Mouse (Mus musculus) liver, embryonic 15.5 days (tissue): ENCODE data around the gene Plekhb1. TPM values are rescaled to one million over a fixed set of nuclear protein-coding genes. Genes with fewer than 3 reads are reported as not detected.

ENCODE experiments used
- ATAC-seq: fragments of 200-750 bp; cut with Nextera tagmentation; 2 replicates; pipeline ENCODE4 v1.8.0; 2017; ENCODE audit warnings: moderate number of reproducible peaks, mild to moderate bottlenecking, moderate library complexity; ENCODE audit not compliant: insufficient read depth
- H3K27ac ChIP-seq: fragments of 300-500 bp; sonication (generic); replicated peaks from 2 replicates; pipeline ENCODE4 v1.5.1; 2015; ENCODE audit warnings: mild to moderate bottlenecking, inconsistent platforms
- H3K27me3 ChIP-seq: fragments of 300-500 bp; sonication (generic); 2 replicates; pipeline ENCODE4 v1.6.1; 2015; ENCODE audit warnings: mild to moderate bottlenecking, inconsistent platforms
- H3K36me3 ChIP-seq: fragments of 300-500 bp; sonication (generic); replicated peaks from 2 replicates; pipeline ENCODE4 v1.6.1; 2015; ENCODE audit warnings: moderate library complexity, mild to moderate bottlenecking, inconsistent platforms
- H3K4me1 ChIP-seq: fragments of 300-500 bp; sonication (generic); replicated peaks from 2 replicates; pipeline ENCODE4 v1.6.1; 2015; ENCODE audit warnings: inconsistent platforms
- H3K4me2 ChIP-seq: fragments of 300-500 bp; sonication (generic); 2 replicates; pipeline ENCODE4 v1.6.1; 2015; ENCODE audit warnings: moderate library complexity, mild to moderate bottlenecking, inconsistent platforms
- H3K4me3 ChIP-seq: fragments of 300-500 bp; sonication (generic); replicated peaks from 2 replicates; pipeline ENCODE4 v1.5.1; 2015; ENCODE audit warnings: mild to moderate bottlenecking, inconsistent platforms
- H3K9ac ChIP-seq: fragments of 300-500 bp; sonication (generic); 2 replicates; pipeline ENCODE4 v1.6.1; 2015; ENCODE audit warnings: moderate library complexity, mild to moderate bottlenecking, inconsistent platforms
- H3K9me3 ChIP-seq: fragments of 300-500 bp; sonication (generic); replicated peaks from 2 replicates; pipeline ENCODE4 v1.6.1; 2016; ENCODE audit warnings: inconsistent platforms
- WGBS: fragments of 180-500 bp; shearing (Covaris S2); methylation state at CpG from one replicate; pipeline ENCODE4 v1.1.7; 2015; ENCODE audit warnings: mixed read lengths; ENCODE audit not compliant: insufficient replicate concordance; 5-methylcytosine and 5-hydroxymethylcytosine counted together
- polyA plus RNA-seq: library from polyadenylated mRNA; unstranded; fragments of >200 nt; fragmentation: Nextera tagmentation; extraction: Ambion mirVana; gene quantifications from 2 replicates; pipeline ENCODE4 v1.2.1, GENCODE M21; 2015

Gene Plekhb1
- polyA plus RNA-seq, 1 experiment from 2014 or later: 0.51 TPM

- Histone ChIP-seq H3K36me3 (no peaks in the 10 kb centered on the region), H3K27ac (no peak overlapping the region), H3K27me3 (peaks cover 20% of the 10 kb centered on the region), H3K4me3 (no peak overlapping the region), H3K4me2 (no peak overlapping the region), H3K9me3 (no peaks in the 10 kb centered on the region), H3K9ac (no peak overlapping the region), H3K4me1 (peaks cover 31% of the 10 kb centered on the region)
- WGBS: 43% methylated on average over 5 of the region's 5 CpGs
- no peak for ATAC-seq
Observed at GRCm38 (mm10) chr7:100681132-100681531, 18.9 kb upstream of the Plekhb1 start.

- Histone ChIP-seq H3K9ac (no peak overlapping the region), H3K4me2 (no peak overlapping the region), H3K4me1 (peaks cover 15% of the 10 kb centered on the region), H3K9me3 (no peaks in the 10 kb centered on the region), H3K27ac (no peak overlapping the region), H3K36me3 (no peaks in the 10 kb centered on the region), H3K4me3 (no peak overlapping the region), H3K27me3 (peaks cover 25% of the 10 kb centered on the region)
- no peak for ATAC-seq
- whole genome bisulfite sequencing: 52% methylated on average over 15 of the region's 15 CpGs
Observed at GRCm38 (mm10) chr7:100678948-100679880, 17.0 kb upstream of the Plekhb1 start.

GRCm38 (mm10) chr7:100678052-100678451, 15.8 kb upstream of the Plekhb1 start:
- no peak overlapping the region for H3K4me3 ChIP-seq
- peaks cover 36% of the 10 kb centered on the region for H3K27me3 ChIP-seq
- H3K9me3 ChIP-seq: no peaks in the 10 kb centered on the region
- no peak overlapping the region for H3K27ac ChIP-seq
- H3K36me3 ChIP-seq: no peaks in the 10 kb centered on the region
- no peak overlapping the region for H3K4me2 ChIP-seq
- WGBS: 72% methylated on average over 5 of the region's 5 CpGs
- H3K9ac ChIP-seq: no peak overlapping the region
- ATAC-seq: no peak
- H3K4me1 ChIP-seq: 0 out of 2 replicates have a peak, but pooled peaks cover 5% of the 10 kb centered on the region

- no peak for ATAC-seq
- WGBS: 70% methylated on average over 2 of the region's 2 CpGs
- no peak overlapping the region for H3K4me2 ChIP-seq
Observed at GRCm38 (mm10) chr7:100674941-100675340, 12.7 kb upstream of the Plekhb1 start.

GRCm38 (mm10) chr7:100673452-100673851, 11.2 kb upstream of the Plekhb1 start:
- Histone ChIP-seq H3K4me1 (no peaks in the 10 kb centered on the region), H3K36me3 (no peaks in the 10 kb centered on the region), H3K9me3 (no peaks in the 10 kb centered on the region), H3K4me2 (no peak overlapping the region), H3K27me3 (peaks cover 43% of the 10 kb centered on the region), H3K4me3 (no peak overlapping the region), H3K9ac (no peak overlapping the region), H3K27ac (no peak overlapping the region)
- 53% methylated on average over 7 of the region's 7 CpGs for WGBS
- ATAC-seq: no peak

More at GRCm38 (mm10) chr7:100674941-100675340, 12.7 kb upstream of the Plekhb1 start:
- peaks cover 46% of the 10 kb centered on the region for H3K27me3 ChIP-seq
- H3K9ac ChIP-seq: no peak overlapping the region
- H3K9me3 ChIP-seq: no peaks in the 10 kb centered on the region
- no peak overlapping the region for H3K27ac ChIP-seq
- H3K4me1 ChIP-seq: 0 out of 2 replicates have a peak, but pooled peaks cover 5% of the 10 kb centered on the region
- H3K4me3 ChIP-seq: no peak overlapping the region
- no peaks in the 10 kb centered on the region for H3K36me3 ChIP-seq

GRCm38 (mm10) chr7:100670646-100671045, 8.4 kb upstream of the Plekhb1 start:
- H3K9me3 ChIP-seq: no peaks in the 10 kb centered on the region
- H3K4me1 ChIP-seq: no peaks in the 10 kb centered on the region
- H3K36me3 ChIP-seq: no peaks in the 10 kb centered on the region
- WGBS: 61% methylated on average over 5 of the region's 5 CpGs
- H3K9ac ChIP-seq: no peak overlapping the region
- H3K4me3 ChIP-seq: no peak overlapping the region
- no peak overlapping the region for H3K4me2 ChIP-seq
- H3K27ac ChIP-seq: no peak overlapping the region
- H3K27me3 ChIP-seq: peaks cover 40% of the 10 kb centered on the region
- no peak for ATAC-seq

GRCm38 (mm10) chr7:100663729-100664304, 1.6 kb upstream of the Plekhb1 start:
- peaks cover 15% of the 10 kb centered on the region for H3K4me1 ChIP-seq
- WGBS: 52% methylated on average over 11 of the region's 11 CpGs
- H3K27ac ChIP-seq: no peak overlapping the region
- peaks cover 27% of the 10 kb centered on the region for H3K27me3 ChIP-seq
- ATAC-seq: 0 out of 2 replicates have a peak, but pooled peaks have one; percentile 5
- H3K9ac ChIP-seq: no peak overlapping the region
- no peak overlapping the region for H3K4me3 ChIP-seq
- no peaks in the 10 kb centered on the region for H3K36me3 ChIP-seq
- peak overlapping the region; percentile 17; the same call in 1 of the 2 replicates for H3K4me2 ChIP-seq
- no peaks in the 10 kb centered on the region for H3K9me3 ChIP-seq

- Histone ChIP-seq H3K27me3 (peaks cover 27% of the 10 kb centered on the region), H3K9ac (no peak overlapping the region), H3K27ac (no peak overlapping the region), H3K4me2 (peak overlapping the region; percentile 17; the same call in 1 of the 2 replicates), H3K9me3 (no peaks in the 10 kb centered on the region), H3K36me3 (no peaks in the 10 kb centered on the region), H3K4me3 (no peak overlapping the region), H3K4me1 (peaks cover 19% of the 10 kb centered on the region)
- 2% methylated on average over 13 of the region's 13 CpGs for WGBS
- peak; percentile 44 for ATAC-seq
Observed at GRCm38 (mm10) chr7:100663190-100663589, 976 bp upstream of the Plekhb1 start.

GRCm38 (mm10) chr7:100661264-100661663, 950 bp downstream of the Plekhb1 start:
- Histone ChIP-seq H3K9me3 (no peaks in the 10 kb centered on the region), H3K36me3 (no peaks in the 10 kb centered on the region), H3K27me3 (peaks cover 27% of the 10 kb centered on the region), H3K4me3 (no peak overlapping the region), H3K4me2 (no peak overlapping the region), H3K9ac (no peak overlapping the region), H3K27ac (no peak overlapping the region), H3K4me1 (peaks cover 21% of the 10 kb centered on the region)
- 55% methylated on average over 7 of the region's 7 CpGs for WGBS
- no peak for ATAC-seq

- Histone ChIP-seq H3K27ac (no peak overlapping the region), H3K9ac (no peak overlapping the region), H3K4me1 (peaks cover 8% of the 10 kb centered on the region), H3K9me3 (no peaks in the 10 kb centered on the region), H3K4me3 (no peak overlapping the region), H3K4me2 (peak overlapping the region; percentile 29; the same call in 1 of the 2 replicates), H3K27me3 (peaks cover 3% of the 10 kb centered on the region; the same call in 1 of the 2 replicates), H3K36me3 (no peaks in the 10 kb centered on the region)
- WGBS: 38% methylated on average over 18 of the region's 18 CpGs
- no peak for ATAC-seq
Observed at GRCm38 (mm10) chr7:100658093-100658578, 4.1 kb downstream of the Plekhb1 start.

- Histone ChIP-seq H3K4me3 (no peak overlapping the region), H3K4me2 (no peak overlapping the region), H3K9me3 (no peaks in the 10 kb centered on the region), H3K27ac (no peak overlapping the region), H3K36me3 (no peaks in the 10 kb centered on the region), H3K9ac (no peak overlapping the region), H3K27me3 (no peaks in the 10 kb centered on the region), H3K4me1 (0 out of 2 replicates have a peak, but pooled peaks cover 6% of the 10 kb centered on the region)
- ATAC-seq: no peak
- 57% methylated on average over 5 of the region's 5 CpGs for WGBS
Observed at GRCm38 (mm10) chr7:100656739-100657138, 5.5 kb downstream of the Plekhb1 start.
